Mouse (Mus musculus): Measurements from ENCODE around the gene Kalrn.

Kalrn gene

DNA sequence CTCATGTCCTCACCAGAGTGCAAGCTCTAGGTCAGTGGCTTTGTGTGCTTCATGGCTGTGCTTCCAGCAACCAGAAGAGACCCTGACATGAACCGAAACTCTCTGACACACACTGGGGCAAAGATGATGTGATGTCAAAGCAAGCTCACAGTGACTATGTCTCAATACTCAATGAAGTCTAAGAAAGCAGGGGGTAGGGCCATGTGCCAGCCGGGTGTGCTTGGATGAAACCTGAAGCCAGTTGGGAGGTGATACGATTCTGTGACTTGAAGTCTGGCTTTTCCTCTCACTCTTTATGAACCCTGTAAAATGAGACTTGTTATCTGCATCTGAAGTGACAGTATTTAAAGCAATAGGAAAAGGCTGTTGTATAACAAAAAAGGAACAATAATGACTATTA, 501.2 kb downstream of the Kalrn start:
- no peak for DNase-seq (ENCODE audit: low spot score)

- DNase-seq (ENCODE audit: low spot score), result no peak
Measured at GRCm38 (mm10) chr16:34071223-34071825, 502.0 kb downstream of the Kalrn start.

DNA sequence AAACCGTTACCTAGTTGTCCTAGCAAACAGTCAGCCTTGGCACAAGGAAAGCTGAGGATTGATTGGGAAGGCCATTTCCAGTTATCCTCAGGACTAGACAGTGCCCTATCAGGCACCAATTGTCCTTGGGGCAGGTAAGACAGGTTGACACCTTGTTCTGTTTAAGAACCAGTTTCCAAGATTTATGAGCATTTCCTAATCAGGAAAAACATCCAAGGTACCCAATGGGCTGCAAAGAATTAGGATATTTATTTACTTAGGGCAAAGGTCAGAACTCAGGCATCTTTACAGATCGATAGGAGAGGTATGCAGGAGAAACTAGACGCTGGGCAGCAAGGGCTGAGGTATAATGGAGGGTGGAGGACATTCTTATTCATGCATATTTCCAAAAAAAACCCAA, 503.9 kb downstream of the Kalrn start:
- no peak for DNase-seq (ENCODE audit: low spot score)

DNA sequence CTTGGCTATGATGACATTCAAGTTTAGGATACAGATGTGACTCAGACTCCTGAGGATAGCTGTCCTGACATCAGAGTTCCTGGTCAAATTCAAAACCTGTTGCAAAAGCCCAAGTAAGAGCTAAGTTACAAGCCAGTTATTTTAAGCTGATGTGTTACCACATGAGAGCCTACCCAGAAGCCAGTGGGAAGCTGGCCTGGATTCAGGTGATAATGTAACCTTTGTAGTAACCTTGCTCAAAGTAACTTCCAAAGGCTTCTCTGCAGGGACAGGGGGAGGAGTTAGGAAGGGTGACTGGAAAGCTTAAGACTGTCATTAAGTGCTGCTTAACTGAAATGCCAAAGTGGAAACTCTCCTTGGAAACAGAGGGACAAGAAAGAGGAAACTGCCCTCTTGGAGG, 506.4 kb downstream of the Kalrn start:
- no peak for DNase-seq (ENCODE audit: low spot score)

DNA sequence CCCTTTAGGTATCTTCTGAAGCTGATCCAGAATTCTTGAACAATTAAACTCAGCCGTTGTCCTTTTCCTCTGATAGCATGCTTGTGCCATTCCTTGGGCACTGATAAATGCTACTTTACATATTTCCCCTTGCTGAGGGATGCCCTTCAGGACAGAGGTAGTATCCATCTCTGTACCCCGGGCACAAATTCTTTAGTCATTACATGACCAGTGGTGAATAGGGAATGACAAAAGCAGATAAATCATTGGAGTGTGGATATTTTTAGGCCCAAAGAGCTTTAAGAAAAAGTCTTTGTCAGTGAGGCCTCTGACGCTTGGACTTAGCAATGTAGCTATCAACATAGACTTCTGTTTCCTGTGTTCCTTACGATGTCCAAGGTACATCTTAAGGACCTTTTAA, 507.0 kb downstream of the Kalrn start:
- DNase-seq (ENCODE audit: low spot score), result no peak

DNA sequence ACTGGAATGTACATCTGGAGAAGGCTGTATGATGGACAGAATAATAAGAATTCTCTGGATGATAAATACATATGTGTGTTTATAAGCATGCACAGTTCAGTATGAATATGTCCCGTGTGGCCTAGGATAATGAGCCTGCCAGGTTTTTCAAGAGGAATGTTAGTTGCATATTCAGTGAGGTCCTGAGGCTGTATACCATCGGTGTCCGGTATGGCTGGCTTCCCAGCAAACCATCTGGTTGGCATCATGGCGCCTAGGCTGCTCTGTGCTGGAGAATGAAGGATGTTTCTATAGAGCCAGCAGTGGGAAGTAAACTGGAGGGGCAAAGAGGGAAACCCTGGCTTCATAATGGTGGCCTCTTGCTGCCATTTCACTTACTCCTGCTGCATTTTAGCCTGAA, 510.0 kb downstream of the Kalrn start:
- no peak for DNase-seq (ENCODE audit: low spot score)

GRCm38 (mm10) chr16:34061661-34062060, 511.7 kb downstream of the Kalrn start:
- no peak for DNase-seq (ENCODE audit: low spot score)

DNA sequence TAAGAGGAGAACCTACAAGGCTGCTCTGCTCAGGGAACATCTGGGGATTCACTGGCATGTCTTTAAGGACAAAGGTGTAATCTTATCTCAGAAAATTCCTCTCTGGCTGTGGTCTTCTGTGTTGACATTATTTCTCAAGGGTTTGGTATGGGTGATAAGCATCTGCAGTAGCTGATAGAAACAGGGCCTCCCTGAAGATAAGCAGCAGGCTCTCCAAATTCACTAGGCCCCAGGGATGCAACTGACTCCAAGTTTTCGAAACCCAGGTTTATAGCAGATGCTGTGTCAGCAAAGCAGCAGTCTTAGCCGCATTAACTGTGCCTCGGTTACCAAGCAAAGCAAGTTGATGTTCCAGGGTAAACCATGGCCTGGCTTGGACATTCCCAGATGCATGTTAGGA, 514.7 kb downstream of the Kalrn start:
- DNase-seq (ENCODE audit: low spot score), result no peak

GRCm38 (mm10) chr16:34057464-34057863, 515.9 kb downstream of the Kalrn start:
- DNase-seq (ENCODE audit: low spot score), result no peak

- DNase-seq (ENCODE audit: low spot score), result no peak
Measured at GRCm38 (mm10) chr16:34056418-34057111, 516.8 kb downstream of the Kalrn start.

GRCm38 (mm10) chr16:34050090-34050489, 523.2 kb downstream of the Kalrn start:
- DNase-seq (ENCODE audit: low spot score), result peak; percentile 72

- no peak for DNase-seq (ENCODE audit: low spot score)
Measured at GRCm38 (mm10) chr16:34049361-34049760, 524.0 kb downstream of the Kalrn start.

- no peak for DNase-seq (ENCODE audit: low spot score)
Measured at GRCm38 (mm10) chr16:34048232-34048631, 525.1 kb downstream of the Kalrn start.

DNA sequence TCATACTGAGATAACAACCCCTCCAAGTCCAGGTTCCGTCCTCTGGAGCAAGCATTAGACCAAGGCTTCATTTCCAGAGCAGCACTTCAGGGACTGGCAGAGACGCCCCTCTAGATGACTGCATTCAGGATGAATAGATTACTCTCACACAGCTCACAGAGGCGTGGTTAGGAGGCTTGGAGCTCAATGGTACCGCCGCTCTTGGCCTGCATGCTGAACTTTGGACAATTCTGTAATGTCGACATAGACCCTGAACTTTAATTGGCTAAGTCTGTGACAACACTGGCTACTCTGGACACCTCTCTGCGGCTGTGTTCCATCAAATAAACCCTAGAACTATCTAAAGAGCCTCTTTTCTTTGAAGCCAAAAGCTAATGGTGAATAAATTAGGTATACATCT, 525.8 kb downstream of the Kalrn start:
- DNase-seq (ENCODE audit: low spot score), result no peak

GRCm38 (mm10) chr16:34047006-34047360, 526.3 kb downstream of the Kalrn start:
- no peak for DNase-seq (ENCODE audit: low spot score)

- no peak for DNase-seq (ENCODE audit: low spot score)
Measured at GRCm38 (mm10) chr16:34046268-34047005, 526.9 kb downstream of the Kalrn start.

- DNase-seq (ENCODE audit: low spot score), result no peak
Measured at GRCm38 (mm10) chr16:34044539-34044938, 528.8 kb downstream of the Kalrn start.

- no peak for DNase-seq (ENCODE audit: low spot score)
Measured at GRCm38 (mm10) chr16:34043048-34043795, 530.1 kb downstream of the Kalrn start.

DNA sequence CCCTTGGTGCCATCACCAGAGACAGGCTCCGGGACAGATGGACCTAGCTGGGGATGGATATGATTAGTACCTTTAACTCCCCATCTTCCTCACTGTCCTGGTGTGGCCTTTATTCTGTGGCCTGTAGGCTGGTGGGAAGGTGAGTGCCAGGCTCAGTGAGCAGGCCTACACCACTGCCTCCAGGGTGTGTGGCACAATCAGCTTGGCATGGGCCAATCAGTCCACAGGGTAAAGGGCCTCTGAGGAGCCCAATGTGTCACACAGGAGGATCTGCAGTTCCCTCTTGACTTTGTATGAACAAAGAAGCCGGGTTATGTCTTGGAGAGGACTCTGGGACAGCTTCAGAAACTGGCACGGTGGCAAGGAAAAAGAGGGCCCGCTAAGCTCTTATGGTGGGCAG, 530.7 kb downstream of the Kalrn start:
- no peak for DNase-seq (ENCODE audit: low spot score)

- no peak for DNase-seq (ENCODE audit: low spot score)
Measured at GRCm38 (mm10) chr16:34040276-34040675, 533.1 kb downstream of the Kalrn start.

DNA sequence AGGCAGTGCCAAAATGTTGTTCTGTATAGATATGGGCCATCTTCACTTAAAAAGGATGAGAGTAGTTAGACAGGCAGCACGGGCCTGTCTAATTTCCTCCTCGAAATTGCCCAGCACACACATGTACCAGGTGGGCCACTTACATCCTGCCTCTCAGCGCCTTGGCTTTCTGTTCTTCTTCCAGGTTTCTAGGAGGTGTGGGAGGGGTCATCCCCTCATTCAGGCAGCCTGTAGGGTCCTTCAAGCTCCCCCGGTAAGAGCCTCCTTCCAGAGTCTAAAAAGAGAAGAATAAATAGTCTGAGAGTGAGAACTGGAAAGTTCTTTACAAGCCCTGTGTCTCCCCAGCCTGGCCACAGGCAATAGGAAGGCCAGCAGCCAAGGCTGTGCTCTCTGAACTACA, 533.6 kb downstream of the Kalrn start:
- no peak for DNase-seq (ENCODE audit: low spot score)

GRCm38 (mm10) chr16:34036327-34037047, 536.8 kb downstream of the Kalrn start:
- peak; percentile 65 for DNase-seq (ENCODE audit: low spot score)
